Mouse (Mus musculus): ENCODE measurements around the gene Ovol3.
A peak's percentile ranks its signal among the peaks of the same experiment; 100 is the strongest.

Gene Ovol3

DNA sequence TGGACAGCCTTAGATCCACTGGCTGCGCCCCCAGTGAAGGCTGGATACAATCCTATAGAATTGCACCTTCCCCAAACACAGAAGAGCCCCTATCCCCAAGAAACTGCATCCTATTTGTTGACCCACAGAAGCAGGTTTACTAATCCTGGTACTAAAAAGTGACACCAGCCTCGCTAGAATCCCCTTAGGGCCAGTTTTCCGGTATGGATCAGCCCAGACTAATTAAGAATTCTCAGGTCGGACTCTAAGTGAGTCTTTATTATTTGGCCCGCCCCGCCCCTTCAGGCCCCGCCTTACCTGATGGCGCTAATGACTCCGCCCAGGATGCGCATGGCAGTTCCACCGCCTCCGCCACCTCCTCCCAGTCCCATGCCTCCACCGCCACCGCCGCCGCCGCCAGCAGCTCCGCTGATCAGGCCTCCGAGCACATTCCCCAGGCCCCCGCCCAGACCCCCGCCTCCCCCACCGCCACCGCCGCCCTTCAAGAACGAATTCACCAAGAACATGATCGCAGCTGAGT lies 41.9 kb downstream of the Ovol3 start:
- peak; percentile 89 for DNase-seq

DNA sequence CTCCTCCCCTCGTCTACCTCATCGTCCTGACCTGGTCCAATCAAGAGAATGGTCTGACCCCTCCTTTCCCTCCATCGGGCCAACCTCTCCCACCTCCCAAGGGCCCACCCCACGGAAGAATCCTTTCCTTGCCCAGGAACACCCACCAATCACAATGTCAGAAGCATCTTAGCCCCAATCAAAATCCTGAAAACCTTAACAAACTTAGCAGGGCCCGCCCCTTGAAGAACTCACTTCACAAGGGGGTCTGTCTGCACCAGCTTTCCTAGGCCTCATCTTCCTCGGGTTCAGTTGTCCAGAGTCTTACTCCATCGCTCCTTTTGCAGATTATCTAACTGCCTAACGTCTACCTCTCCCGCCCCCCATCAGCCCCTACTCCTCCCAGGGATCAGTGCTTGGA lies 42.5 kb downstream of the Ovol3 start:
- no peak for DNase-seq

DNA sequence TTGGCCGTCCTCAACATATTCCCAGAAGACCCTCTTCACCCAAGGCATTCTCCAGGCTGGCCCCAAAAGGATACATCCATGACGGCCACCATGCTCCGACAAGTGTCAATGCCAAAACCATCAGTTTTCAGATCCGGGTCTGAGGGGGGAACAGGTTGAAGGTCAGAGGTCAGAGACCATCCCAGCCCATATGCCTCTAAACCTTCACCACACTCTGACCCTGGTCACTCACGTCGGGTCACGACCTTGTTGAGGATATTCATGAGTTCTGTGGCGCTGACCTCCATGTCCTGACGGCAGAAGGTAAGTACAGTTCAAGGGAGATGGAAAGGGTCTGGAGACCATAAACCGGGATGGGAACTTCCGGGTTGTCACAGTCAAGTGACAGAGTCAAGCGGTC lies 43.4 kb downstream of the Ovol3 start:
- no peak for DNase-seq

DNA sequence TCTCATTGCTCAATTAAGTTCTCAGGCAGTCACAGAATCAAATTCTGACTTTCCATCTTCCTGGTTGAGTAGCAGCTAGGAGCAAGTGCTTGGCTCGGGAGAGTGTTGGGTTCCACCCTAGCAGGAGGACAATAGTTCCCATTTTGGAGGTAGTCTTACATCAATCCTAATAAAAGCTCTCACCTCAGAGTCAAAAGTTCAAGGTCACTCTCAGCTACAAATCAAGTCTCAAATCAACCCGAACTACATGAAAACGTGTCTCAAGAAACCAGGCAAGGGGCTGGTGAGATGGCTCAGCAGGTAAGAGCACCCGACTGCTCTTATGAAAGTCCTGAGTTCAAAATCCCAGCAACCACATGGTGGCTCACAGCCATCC lies 46.4 kb downstream of the Ovol3 start:
- no peak for DNase-seq

DNA sequence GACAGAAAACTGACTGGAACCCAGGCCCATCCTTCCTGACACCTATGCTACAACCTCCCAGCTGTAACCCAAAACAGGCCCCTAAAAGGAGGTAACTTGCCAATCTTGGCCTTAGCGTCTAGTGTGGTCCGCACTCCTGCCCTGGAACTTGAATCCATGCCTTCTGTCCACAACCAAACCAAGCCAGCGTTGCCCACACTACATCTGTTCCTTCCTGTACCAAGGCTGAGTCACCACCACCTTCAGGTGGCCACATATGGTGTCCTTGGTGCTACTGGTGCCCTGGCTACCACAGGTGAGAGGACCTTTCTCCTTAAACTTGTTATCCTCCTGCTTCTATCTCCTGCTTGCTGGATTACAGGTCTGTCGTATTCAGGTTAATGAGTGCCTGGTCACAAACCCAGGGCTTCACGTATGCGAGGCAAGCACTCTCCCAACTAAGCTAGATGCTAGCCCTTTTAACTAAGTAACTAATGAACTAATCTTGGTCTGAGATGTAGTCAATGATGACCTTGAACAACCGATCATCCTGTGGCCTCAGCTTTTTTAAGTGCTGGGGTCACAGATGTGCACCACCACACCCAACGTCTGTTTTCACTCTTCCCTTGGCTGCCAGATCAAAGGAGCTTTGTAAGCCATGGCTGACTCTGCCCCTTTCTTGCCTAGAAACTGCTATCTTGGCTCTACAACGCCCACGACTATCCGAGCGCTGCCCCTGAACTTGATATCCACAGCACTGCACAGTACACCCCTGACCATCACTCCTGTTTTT lies 47.0 kb downstream of the Ovol3 start:
- DNase-seq, result no peak

DNA sequence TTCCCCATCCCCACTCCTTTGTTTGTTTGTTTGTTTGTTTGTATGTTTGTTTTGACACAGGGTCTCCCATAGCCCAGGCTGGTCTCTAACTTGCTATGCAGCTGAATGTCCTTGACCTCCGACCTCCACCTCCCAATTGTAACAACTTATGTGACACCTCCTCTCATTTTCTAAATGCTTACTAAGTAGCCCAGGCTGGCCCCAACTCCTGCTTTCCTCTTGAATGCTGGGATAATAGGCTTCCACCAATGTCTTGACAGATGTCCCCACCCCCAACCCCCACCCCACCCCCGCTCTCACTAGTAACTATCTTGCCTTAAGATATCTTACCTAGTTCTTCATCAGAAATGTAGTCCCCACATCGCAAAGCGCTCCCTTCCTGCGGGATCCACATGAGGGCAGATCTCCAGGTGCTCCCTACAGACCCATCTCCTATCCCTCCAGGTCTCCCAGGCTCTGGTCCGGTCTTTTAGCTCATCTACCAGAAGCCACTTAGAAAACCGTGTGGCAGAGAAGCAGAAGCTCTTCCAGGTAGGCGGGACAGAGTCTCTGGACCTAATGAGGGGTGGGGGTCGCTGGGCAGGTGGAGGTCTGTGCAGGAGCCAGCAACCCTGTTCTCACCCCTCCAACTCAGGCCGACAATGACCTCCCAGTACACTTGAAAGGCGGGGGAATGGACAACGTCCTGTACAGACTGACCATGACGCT lies 50.7 kb downstream of the Ovol3 start:
- DNase-seq, result no peak

DNA sequence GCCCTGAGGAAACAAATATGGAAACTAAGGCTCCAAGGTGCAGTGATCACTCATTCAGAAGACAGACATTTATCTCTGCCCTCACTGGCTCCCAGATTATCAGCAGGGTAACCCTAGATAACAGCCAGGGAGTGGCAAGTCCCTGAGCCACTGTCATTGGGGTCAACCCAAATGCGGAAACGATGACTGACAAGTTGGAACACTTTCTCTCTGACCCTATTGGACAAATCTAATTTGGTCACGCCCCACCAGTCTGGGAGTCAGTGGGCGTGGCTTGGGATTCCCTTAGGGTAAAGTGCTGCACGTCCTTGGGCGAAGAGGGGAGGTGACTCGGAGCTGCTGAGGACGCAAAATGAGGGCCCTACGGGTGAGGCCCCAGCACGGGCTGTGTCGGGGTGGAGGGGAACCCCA lies 51.6 kb downstream of the Ovol3 start, which contains the start of gene Cox7a1:
TSS of gene Cox7a1 (plus strand) at position 266 of the 411 bp plus-strand sequence.
- peak; percentile 89 for DNase-seq
